Comparison of ENCODE assay signal across 8 mouse cellular contexts in genomic region chr9:92457261-92458058, GRCm38 (mm10). TPM values are rescaled to one million over a fixed set of nuclear protein-coding genes. Genes with fewer than 3 reads are reported as not detected.
DNase-seq lines count a peak whose midpoint lies in the region; ATAC-seq and TF ChIP-seq lines count a peak whose summit lies in the region.

Gene Plscr4, plus strand, starts transcription at chr9:92457373.

- intact Hi-C loops in heart, postnatal 36 days (cut with DNase I) = loop anchor here (5.0 kb wide), 1 partner anchor 45 kb away; no protein-coding TSS in a partner anchor

- H3K27ac ChIP-seq in ES-E14 (ENCODE audit: insufficient read depth, low read depth, low read length, poor library complexity, severe bottlenecking) = no peak within 1 kb of the TSS
- H3K27ac ChIP-seq in forebrain, embryonic 14.5 days (ENCODE audit: low read depth, low read length) = no peak within 1 kb of the TSS

- in situ Hi-C loops in ES-E14 (cut with MboI; ENCODE audit: low sequenced_read_pairs in 2 of 2, unreplicated experiment in 2 of 2) = no loop called here

- no peaks in the 10 kb centered on the region for H3K36me3 ChIP-seq in ES-E14 (ENCODE audit: control insufficient read depth, insufficient read depth, low read length, poor library complexity, severe bottlenecking)
- H3K36me3 ChIP-seq in forebrain, embryonic 14.5 days (ENCODE audit: control insufficient read depth, insufficient read depth, low read length) = no peaks in the 10 kb centered on the region

- no peaks in the 10 kb centered on the region for H3K9me3 ChIP-seq in ES-E14 (ENCODE audit: control insufficient read depth, insufficient read depth, low read depth, low read length)
- no peaks in the 10 kb centered on the region for H3K9me3 ChIP-seq in forebrain, embryonic 14.5 days (replicated peaks; ENCODE audit: control insufficient read depth, low read length)

- peak; percentile 9 for DNase-seq in ES-E14 (ENCODE audit: low read depth, low spot score)
- peak; percentile 2 for DNase-seq in c-Kit-positive CD71-positive TER-119-negative erythroid progenitor cells, embryonic 14.5 days (ENCODE audit: low read depth)
- peak; percentile 48 for DNase-seq in forebrain, embryonic 14.5 days (ENCODE audit: low spot score)
- DNase-seq in heart, postnatal 36 days = peak; percentile 79 to 91
- peak; percentile 46 to 63 for DNase-seq in layer of hippocampus, postnatal 10 days (ENCODE audit: low spot score in 2 of 2)
- peak; percentile 80 to 88 for DNase-seq in lung, postnatal 4 days
- DNase-seq in retina, embryonic 14.5 days (ENCODE audit: low spot score) = peak; percentile 65
- DNase-seq in thymus, postnatal 4 days = peak; percentile 67

- no peaks in the 10 kb centered on the region for H3K4me1 ChIP-seq in ES-E14 (ENCODE audit: control insufficient read depth in 2 of 2, insufficient read depth in 2 of 2, low read length in 2 of 2, poor library complexity in 1 of 2)
- H3K4me1 ChIP-seq in forebrain, embryonic 14.5 days (ENCODE audit: control insufficient read depth, insufficient read depth, low read length) = peaks cover 2% of the 10 kb centered on the region; the same call in 1 of the 2 replicates

- H3K4me2 ChIP-seq in forebrain, embryonic 14.5 days (ENCODE audit: low read length) = peak within 1 kb of the TSS; percentile 84

- ATAC-seq in forebrain, embryonic 14.5 days = peak; percentile 95

- peak within 1 kb of the TSS; percentile 66 to 69 for H3K4me3 ChIP-seq in ES-E14 (ENCODE audit: insufficient read depth in 1 of 2, low read depth in 1 of 2, low read length in 2 of 2, poor library complexity in 1 of 2, severe bottlenecking in 1 of 2)
- peak within 1 kb of the TSS; percentile 52 for H3K4me3 ChIP-seq in forebrain, embryonic 14.5 days (ENCODE audit: low read depth, low read length)

- H3K9ac ChIP-seq in ES-E14 (ENCODE audit: insufficient read depth, low read depth, low read length, poor library complexity, severe bottlenecking) = peak within 1 kb of the TSS; percentile 59
- peak within 1 kb of the TSS; percentile 71 for H3K9ac ChIP-seq in forebrain, embryonic 14.5 days (ENCODE audit: low read length)

- 13% methylated on average over 42 of the region's 43 CpGs for WGBS in forebrain, embryonic 14.5 days

- no peaks in the 10 kb centered on the region for H3K27me3 ChIP-seq in forebrain, embryonic 14.5 days (replicated peaks; ENCODE audit: control insufficient read depth, insufficient read depth, low read length)

TF ChIP-seq in ES-E14, 5 proteins besides CTCF, POLR2A, EP300 and RAD21:
- no peak for TF ChIP-seq MAFK (IDR thresholded peaks at IDR 0.05; ENCODE audit: insufficient read depth, low read depth, low read length)
- no peak for TF ChIP-seq ZNF384 (IDR thresholded peaks at IDR 0.05; ENCODE audit: low read depth, low read length)
- TF ChIP-seq CHD2 (IDR thresholded peaks at IDR 0.05; ENCODE audit: low read depth, low read length) = no peak
- no peak for TF ChIP-seq HCFC1 (IDR thresholded peaks at IDR 0.05; ENCODE audit: borderline replicate concordance, insufficient read depth, low read length)
- TF ChIP-seq ZC3H11A (IDR thresholded peaks at IDR 0.05; ENCODE audit: borderline replicate concordance, low read depth, low read length) = no peak

RNA-seq across cellular contexts. Expression of gene Plscr4, which starts in this region (rescaled TPM):
- total RNA-seq in ES-E14 (2012; rRNA removed) = 0.09 TPM in 1 of 2 replicates, not detected in the other
- 1.1 and 1.7 TPM in 2 replicates for polyA plus RNA-seq in forebrain, embryonic 14.5 days (2014; fragmentation: Nextera tagmentation; extraction: Ambion mirVana)
- total RNA-seq in heart, postnatal 36 days (2021) = 1 to 10 TPM; 7.5 to 9.3 TPM
- total RNA-seq in layer of hippocampus, postnatal 10 days (2021) = 1 to 10 TPM; 2.0 to 2.1 TPM

Comparison
In these comparisons a context has a peak if more than half of its experiments do, and no peak if none do; other contexts are left out.
1. Peak in DNase-seq, H3K4me3 ChIP-seq and H3K9ac ChIP-seq in ES-E14; RNA of the gene not detected or under 1 TPM.
2. DNase-seq: peak in every context shown above with its lines; median percentile 85 in heart, postnatal 36 days; 84 in lung, postnatal 4 days; 67 in thymus, postnatal 4 days; 65 in retina, embryonic 14.5 days; 54 in layer of hippocampus, postnatal 10 days; 48 in forebrain, embryonic 14.5 days; 9 in ES-E14; 2 in c-Kit-positive CD71-positive TER-119-negative erythroid progenitor cells, embryonic 14.5 days.